Mouse (Mus musculus): ENCODE measurements at regions not wholly inside any gene's neighbourhood (a gene's known extent, or its start where the extent isn't known, plus 50 kb on each side); places are given as distances from the start of the nearest gene placed in this dataset.

- Histone ChIP-seq H3K79me2 (ENCODE audit: control insufficient read depth, insufficient read depth, low read length, poor library complexity) (no peaks in the 10 kb centered on the region), H3K27me3 (ENCODE audit: control insufficient read depth in 1 of 2, insufficient read depth in 2 of 2, low read length in 2 of 2) (no peaks in the 10 kb centered on the region), H3K4me1 (ENCODE audit: control insufficient read depth in 1 of 2, insufficient read depth in 2 of 2, low read length in 2 of 2) (no peaks in the 10 kb centered on the region), H3K9ac (ENCODE audit: control insufficient read depth, low read depth, low read length, poor library complexity, severe bottlenecking) (no peak overlapping the region), H3K9me3 (replicated peaks; ENCODE audit: insufficient read depth, low read length) (no peaks in the 10 kb centered on the region), H3K27ac (ENCODE audit: control insufficient read depth, low read depth, low read length) (no peak overlapping the region), H3K36me3 (ENCODE audit: control insufficient read depth in 1 of 2, insufficient read depth in 2 of 2, low read length in 2 of 2) (no peaks in the 10 kb centered on the region), H3K4me3 (ENCODE audit: control insufficient read depth in 1 of 2, insufficient read depth in 1 of 2, low read depth in 2 of 2, low read length in 2 of 2) (no peak overlapping the region)
- TF ChIP-seq EP300 (IDR thresholded peaks at IDR 0.05; ENCODE audit: low read depth in 1 of 2, low read length in 2 of 2) (no peak), TAL1 (IDR thresholded peaks at IDR 0.05; ENCODE audit: low read length) (no peak), BHLHE40 (IDR thresholded peaks at IDR 0.05; ENCODE audit: borderline replicate concordance, low read depth, low read length) (no peak), MAX (IDR thresholded peaks at IDR 0.05; ENCODE audit: low read length) (no peak), JUND (IDR thresholded peaks at IDR 0.05; ENCODE audit: low read depth, low read length) (no peak), NRF1 (IDR thresholded peaks at IDR 0.05; ENCODE audit: insufficient read depth, low read depth, low read length, poor library complexity, severe bottlenecking) (no peak), MYC (IDR thresholded peaks at IDR 0.05; ENCODE audit: low read depth, low read length) (no peak), USF2 (IDR thresholded peaks at IDR 0.05; ENCODE audit: borderline replicate concordance in 1 of 2, insufficient read depth in 1 of 2, low read depth in 1 of 2, low read length in 2 of 2) (no peak), UBTF (IDR thresholded peaks at IDR 0.05; ENCODE audit: borderline replicate concordance, insufficient read depth, low read depth, low read length) (no peak), MAZ (IDR thresholded peaks at IDR 0.05; ENCODE audit: low read depth, low read length) (no peak)
- DNase-seq (ENCODE audit: low read depth, low spot score), result no peak
Measured at GRCm38 (mm10) chr15:40480386-40480785, 346.2 kb downstream of the 9330182O14Rik start.

- Histone ChIP-seq H3K36me3 (ENCODE audit: control insufficient read depth in 1 of 2, insufficient read depth in 2 of 2, low read length in 2 of 2) (no peaks in the 10 kb centered on the region), H3K79me2 (ENCODE audit: control insufficient read depth, insufficient read depth, low read length, poor library complexity) (no peaks in the 10 kb centered on the region), H3K4me3 (ENCODE audit: control insufficient read depth in 1 of 2, insufficient read depth in 1 of 2, low read depth in 2 of 2, low read length in 2 of 2) (no peak overlapping the region), H3K9ac (ENCODE audit: control insufficient read depth, low read depth, low read length, poor library complexity, severe bottlenecking) (no peak overlapping the region), H3K4me1 (ENCODE audit: control insufficient read depth in 1 of 2, insufficient read depth in 2 of 2, low read length in 2 of 2) (no peaks in the 10 kb centered on the region), H3K27me3 (ENCODE audit: control insufficient read depth in 1 of 2, insufficient read depth in 2 of 2, low read length in 2 of 2) (no peaks in the 10 kb centered on the region), H3K27ac (ENCODE audit: control insufficient read depth, low read depth, low read length) (no peak overlapping the region), H3K9me3 (replicated peaks; ENCODE audit: insufficient read depth, low read length) (no peaks in the 10 kb centered on the region)
- DNase-seq (ENCODE audit: low read depth, low spot score), result no peak
- no peak for TF ChIP-seq CTCF (IDR thresholded peaks at IDR 0.05 in 2 of 3, conservative IDR thresholded peaks at IDR 0.05 in 1 of 3; ENCODE audit: control insufficient read depth in 1 of 3, insufficient read depth in 1 of 3, low read depth in 2 of 3, low read length in 3 of 3, poor library complexity in 1 of 3, severe bottlenecking in 1 of 3)
Measured at GRCm38 (mm10) chr15:40481239-40481638, 347.1 kb downstream of the 9330182O14Rik start.

- Histone ChIP-seq H3K9me3 (replicated peaks; ENCODE audit: insufficient read depth, low read length) (no peaks in the 10 kb centered on the region), H3K4me3 (ENCODE audit: control insufficient read depth in 1 of 2, insufficient read depth in 1 of 2, low read depth in 2 of 2, low read length in 2 of 2) (no peak overlapping the region), H3K27ac (ENCODE audit: control insufficient read depth, low read depth, low read length) (no peak overlapping the region), H3K9ac (ENCODE audit: control insufficient read depth, low read depth, low read length, poor library complexity, severe bottlenecking) (no peak overlapping the region), H3K36me3 (ENCODE audit: control insufficient read depth in 1 of 2, insufficient read depth in 2 of 2, low read length in 2 of 2) (no peaks in the 10 kb centered on the region), H3K27me3 (ENCODE audit: control insufficient read depth in 1 of 2, insufficient read depth in 2 of 2, low read length in 2 of 2) (no peaks in the 10 kb centered on the region), H3K4me1 (ENCODE audit: control insufficient read depth in 1 of 2, insufficient read depth in 2 of 2, low read length in 2 of 2) (no peaks in the 10 kb centered on the region), H3K79me2 (ENCODE audit: control insufficient read depth, insufficient read depth, low read length, poor library complexity) (no peaks in the 10 kb centered on the region)
- DNase-seq (ENCODE audit: low read depth, low spot score), result no peak
- TF ChIP-seq SMC3 (IDR thresholded peaks at IDR 0.05; ENCODE audit: low read depth, low read length) (no peak), E2F4 (IDR thresholded peaks at IDR 0.05; ENCODE audit: borderline replicate concordance, low read depth, low read length) (no peak), MEF2A (IDR thresholded peaks at IDR 0.05; ENCODE audit: extremely low read depth, insufficient replicate concordance, low read depth, low read length, poor library complexity, severe bottlenecking) (no peak)
Measured at GRCm38 (mm10) chr15:40485997-40486396, 351.8 kb downstream of the 9330182O14Rik start.

Data from MEL (cell line).